Mouse (Mus musculus): ENCODE measurements around the gene Mybpc3. TPM values are rescaled to one million over a fixed set of nuclear protein-coding genes. Genes with fewer than 3 reads are reported as not detected.

Mybpc3 gene
- polyA plus RNA-seq, 1 experiment from 2014 or later, result not detected

- Histone ChIP-seq H3K27me3 (ENCODE audit: control insufficient read depth, insufficient read depth, low read length) (no peaks in the 10 kb centered on the region), H3K9me3 (ENCODE audit: control insufficient read depth, low read length) (no peaks in the 10 kb centered on the region), H3K27ac (ENCODE audit: low read depth, low read length) (no peak overlapping the region), H3K4me2 (peak overlapping the region; percentile 70), H3K4me3 (ENCODE audit: low read depth, low read length) (peak overlapping the region; percentile 31), H3K36me3 (ENCODE audit: control insufficient read depth, insufficient read depth, low read length) (no peaks in the 10 kb centered on the region), H3K4me1 (ENCODE audit: control insufficient read depth, insufficient read depth, low read length) (no peaks in the 10 kb centered on the region), H3K9ac (ENCODE audit: low read length) (peak overlapping the region; percentile 47)
- 5% methylated on average over 42 of the region's 42 CpGs for WGBS
- DNase-seq (ENCODE audit: low spot score, missing footprints) (peak; percentile 99), ATAC-seq (ENCODE audit: low FRiP score) (peak; percentile 88)
Measured at GRCm38 (mm10) chr2:91114781-91115577, 3.0 kb upstream of the Mybpc3 start.

GRCm38 (mm10) chr2:91115578-91115970 lies 2.4 kb upstream of the Mybpc3 start:
- Histone ChIP-seq H3K4me3 (ENCODE audit: low read depth, low read length) (peak overlapping the region; percentile 31), H3K9ac (ENCODE audit: low read length) (peak overlapping the region; percentile 47), H3K9me3 (ENCODE audit: control insufficient read depth, low read length) (no peaks in the 10 kb centered on the region), H3K36me3 (ENCODE audit: control insufficient read depth, insufficient read depth, low read length) (no peaks in the 10 kb centered on the region), H3K27me3 (ENCODE audit: control insufficient read depth, insufficient read depth, low read length) (no peaks in the 10 kb centered on the region), H3K27ac (ENCODE audit: low read depth, low read length) (no peak overlapping the region), H3K4me2 (peak overlapping the region; percentile 70), H3K4me1 (ENCODE audit: control insufficient read depth, insufficient read depth, low read length) (no peaks in the 10 kb centered on the region)
- ATAC-seq (ENCODE audit: low FRiP score) (no peak), DNase-seq (ENCODE audit: low spot score, missing footprints) (peak; percentile 91)
- whole genome bisulfite sequencing, result 37% methylated on average over 12 of the region's 12 CpGs

- Histone ChIP-seq H3K27me3 (ENCODE audit: control insufficient read depth, insufficient read depth, low read length) (no peaks in the 10 kb centered on the region), H3K9ac (ENCODE audit: low read length) (no peak overlapping the region), H3K4me1 (ENCODE audit: control insufficient read depth, insufficient read depth, low read length) (no peaks in the 10 kb centered on the region), H3K36me3 (ENCODE audit: control insufficient read depth, insufficient read depth, low read length) (no peaks in the 10 kb centered on the region), H3K4me2 (no peak overlapping the region), H3K27ac (ENCODE audit: low read depth, low read length) (no peak overlapping the region), H3K4me3 (ENCODE audit: low read depth, low read length) (no peak overlapping the region), H3K9me3 (ENCODE audit: control insufficient read depth, low read length) (no peaks in the 10 kb centered on the region)
- DNase-seq (ENCODE audit: low spot score, missing footprints) (no peak), ATAC-seq (ENCODE audit: low FRiP score) (no peak)
- 81% methylated on average over 5 of the region's 5 CpGs for WGBS
Measured at GRCm38 (mm10) chr2:91116842-91117241, 1.1 kb upstream of the Mybpc3 start.

GRCm38 (mm10) chr2:91118647-91119046 lies 703 bp downstream of the Mybpc3 start:
- WGBS, result 73% methylated on average over 1 of the region's 1 CpGs
- no peak for DNase-seq (ENCODE audit: low spot score, missing footprints)
- ATAC-seq (ENCODE audit: low FRiP score), result no peak

GRCm38 (mm10) chr2:91119061-91119460 lies 1.1 kb downstream of the Mybpc3 start:
- no peak overlapping the region for H3K4me2 ChIP-seq
- no peak overlapping the region for H3K4me3 ChIP-seq (ENCODE audit: low read depth, low read length)
- no peaks in the 10 kb centered on the region for H3K4me1 ChIP-seq (ENCODE audit: control insufficient read depth, insufficient read depth, low read length)
- H3K27ac ChIP-seq (ENCODE audit: low read depth, low read length), result no peak overlapping the region
- no peak for DNase-seq (ENCODE audit: low spot score, missing footprints)
- no peaks in the 10 kb centered on the region for H3K9me3 ChIP-seq (ENCODE audit: control insufficient read depth, low read length)
- WGBS, result 92% methylated on average over 19 of the region's 19 CpGs
- no peak overlapping the region for H3K9ac ChIP-seq (ENCODE audit: low read length)
- ATAC-seq (ENCODE audit: low FRiP score), result no peak
- H3K27me3 ChIP-seq (ENCODE audit: control insufficient read depth, insufficient read depth, low read length), result no peaks in the 10 kb centered on the region
- H3K36me3 ChIP-seq (ENCODE audit: control insufficient read depth, insufficient read depth, low read length), result no peaks in the 10 kb centered on the region

More at GRCm38 (mm10) chr2:91118647-91119046, 703 bp downstream of the Mybpc3 start:
- no peaks in the 10 kb centered on the region for H3K9me3 ChIP-seq (ENCODE audit: control insufficient read depth, low read length)
- no peak overlapping the region for H3K27ac ChIP-seq (ENCODE audit: low read depth, low read length)
- H3K36me3 ChIP-seq (ENCODE audit: control insufficient read depth, insufficient read depth, low read length), result no peaks in the 10 kb centered on the region
- H3K9ac ChIP-seq (ENCODE audit: low read length), result no peak overlapping the region
- H3K4me2 ChIP-seq, result no peak overlapping the region
- no peak overlapping the region for H3K4me3 ChIP-seq (ENCODE audit: low read depth, low read length)
- no peaks in the 10 kb centered on the region for H3K27me3 ChIP-seq (ENCODE audit: control insufficient read depth, insufficient read depth, low read length)
- H3K4me1 ChIP-seq (ENCODE audit: control insufficient read depth, insufficient read depth, low read length), result no peaks in the 10 kb centered on the region

- DNase-seq (ENCODE audit: low spot score, missing footprints), result no peak
- no peak overlapping the region for H3K4me3 ChIP-seq (ENCODE audit: low read depth, low read length)
- no peak overlapping the region for H3K9ac ChIP-seq (ENCODE audit: low read length)
- no peak overlapping the region for H3K27ac ChIP-seq (ENCODE audit: low read depth, low read length)
- 88% methylated on average over 6 of the region's 6 CpGs for WGBS
- no peaks in the 10 kb centered on the region for H3K36me3 ChIP-seq (ENCODE audit: control insufficient read depth, insufficient read depth, low read length)
- no peak overlapping the region for H3K4me2 ChIP-seq
- H3K4me1 ChIP-seq (ENCODE audit: control insufficient read depth, insufficient read depth, low read length), result no peaks in the 10 kb centered on the region
- ATAC-seq (ENCODE audit: low FRiP score), result no peak
- no peaks in the 10 kb centered on the region for H3K27me3 ChIP-seq (ENCODE audit: control insufficient read depth, insufficient read depth, low read length)
- H3K9me3 ChIP-seq (ENCODE audit: control insufficient read depth, low read length), result no peaks in the 10 kb centered on the region
Measured at GRCm38 (mm10) chr2:91119551-91119950, 1.6 kb downstream of the Mybpc3 start.

GRCm38 (mm10) chr2:91120261-91120671 lies 2.3 kb downstream of the Mybpc3 start:
- no peak overlapping the region for H3K4me2 ChIP-seq
- DNase-seq (ENCODE audit: low spot score, missing footprints) (no peak), ATAC-seq (ENCODE audit: low FRiP score) (no peak)
- no peaks in the 10 kb centered on the region for H3K27me3 ChIP-seq (ENCODE audit: control insufficient read depth, insufficient read depth, low read length)
- no peak overlapping the region for H3K9ac ChIP-seq (ENCODE audit: low read length)
- WGBS, result 72% methylated on average over 6 of the region's 6 CpGs
- H3K36me3 ChIP-seq (ENCODE audit: control insufficient read depth, insufficient read depth, low read length), result no peaks in the 10 kb centered on the region
- no peaks in the 10 kb centered on the region for H3K4me1 ChIP-seq (ENCODE audit: control insufficient read depth, insufficient read depth, low read length)
- no peak overlapping the region for H3K4me3 ChIP-seq (ENCODE audit: low read depth, low read length)
- H3K27ac ChIP-seq (ENCODE audit: low read depth, low read length), result no peak overlapping the region
- no peaks in the 10 kb centered on the region for H3K9me3 ChIP-seq (ENCODE audit: control insufficient read depth, low read length)

GRCm38 (mm10) chr2:91121011-91121410 lies 3.1 kb downstream of the Mybpc3 start:
- H3K9ac ChIP-seq (ENCODE audit: low read length), result no peak overlapping the region
- ATAC-seq (ENCODE audit: low FRiP score) (no peak), DNase-seq (ENCODE audit: low spot score, missing footprints) (no peak)
- no peaks in the 10 kb centered on the region for H3K27me3 ChIP-seq (ENCODE audit: control insufficient read depth, insufficient read depth, low read length)
- no peak overlapping the region for H3K27ac ChIP-seq (ENCODE audit: low read depth, low read length)
- no peaks in the 10 kb centered on the region for H3K4me1 ChIP-seq (ENCODE audit: control insufficient read depth, insufficient read depth, low read length)
- H3K4me2 ChIP-seq, result no peak overlapping the region
- H3K9me3 ChIP-seq (ENCODE audit: control insufficient read depth, low read length), result no peaks in the 10 kb centered on the region
- H3K4me3 ChIP-seq (ENCODE audit: low read depth, low read length), result no peak overlapping the region
- whole genome bisulfite sequencing, result 85% methylated on average over 6 of the region's 6 CpGs
- no peaks in the 10 kb centered on the region for H3K36me3 ChIP-seq (ENCODE audit: control insufficient read depth, insufficient read depth, low read length)

GRCm38 (mm10) chr2:91121497-91121896 lies 3.6 kb downstream of the Mybpc3 start:
- Histone ChIP-seq H3K9ac (ENCODE audit: low read length) (no peak overlapping the region), H3K4me1 (ENCODE audit: control insufficient read depth, insufficient read depth, low read length) (no peaks in the 10 kb centered on the region), H3K27me3 (ENCODE audit: control insufficient read depth, insufficient read depth, low read length) (no peaks in the 10 kb centered on the region), H3K27ac (ENCODE audit: low read depth, low read length) (no peak overlapping the region), H3K4me2 (no peak overlapping the region), H3K4me3 (ENCODE audit: low read depth, low read length) (no peak overlapping the region), H3K9me3 (ENCODE audit: control insufficient read depth, low read length) (no peaks in the 10 kb centered on the region), H3K36me3 (ENCODE audit: control insufficient read depth, insufficient read depth, low read length) (no peaks in the 10 kb centered on the region)
- no peak for DNase-seq (ENCODE audit: low spot score, missing footprints)
- 57% methylated on average over 8 of the region's 8 CpGs for WGBS
- ATAC-seq (ENCODE audit: low FRiP score), result no peak

Data from midbrain, embryonic 11.5 days (tissue).